Mouse (Mus musculus): ENCODE measurements around the gene Hmgn1.
A peak's percentile ranks its signal among the peaks of the same experiment; 100 is the strongest.

- TF ChIP-seq CTCF (IDR thresholded peaks at IDR 0.05; ENCODE audit: low read depth, low read length) = no peak
- 0 out of 2 replicates have a peak, but pooled peaks have one; percentile 14 for TF ChIP-seq EP300 (IDR thresholded peaks at IDR 0.05; ENCODE audit: insufficient read depth, low read depth, low read length)
- no peak for TF ChIP-seq POLR2A (IDR thresholded peaks at IDR 0.05; ENCODE audit: insufficient read depth, low read length)
These were observed 40.5 kb downstream of the Hmgn1 start for GRCm38 (mm10) chr16:96087001-96087400.

All from ES-Bruce4 (cell line).